Mouse (Mus musculus) CH12.LX (cell line): ENCODE measurements around the gene Htra1. TPM values are rescaled to one million over a fixed set of nuclear protein-coding genes. Genes with fewer than 3 reads are reported as not detected.

Experiments used
- DNase-seq: peaks from one replicate; pipeline ENCODE4 v3.0.0-alpha.2; 2013; ENCODE audit errors: extremely low read depth
- H3K27ac ChIP-seq: 2 replicates; pipeline ENCODE4 v1.5.1; 2012; ENCODE audit warnings: low read depth, mild to moderate bottlenecking, control low read depth, moderate library complexity; ENCODE audit not compliant: insufficient read depth
- H3K27me3 ChIP-seq: replicated peaks from 2 replicates; pipeline ENCODE3; 2012; ENCODE audit warnings: inconsistent platforms
- H3K36me3 ChIP-seq, 2 experiments: replicated peaks in 1 of 2; 2 replicates each; pipeline versions ENCODE3 to v1.6.1; 2012; ENCODE audit warnings: inconsistent platforms in 1 of 2, low read length in 1 of 2, mild to moderate bottlenecking in 1 of 2, mixed read lengths in 1 of 2, moderate library complexity in 1 of 2; ENCODE audit not compliant: control insufficient read depth in 1 of 2, insufficient read depth in 1 of 2
- H3K4me1 ChIP-seq, 2 experiments: 2 replicates each; pipeline ENCODE4 v1.6.1; 2012; ENCODE audit warnings: inconsistent platforms in 1 of 2, moderate library complexity in 1 of 2; ENCODE audit not compliant: insufficient read depth in 2 of 2, control insufficient read depth in 1 of 2
- H3K4me2 ChIP-seq: 2 replicates; pipeline ENCODE4 v1.6.1; 2012; ENCODE audit warnings: low read depth, mild to moderate bottlenecking, control low read depth; ENCODE audit not compliant: poor library complexity, insufficient read depth, severe bottlenecking
- H3K4me3 ChIP-seq, 3 experiments: fragments of 150-350 bp in 1 of 3; sonication (generic) in 1 of 3; replicated peaks in 1 of 3; 2 replicates each; pipeline versions ENCODE3 to v1.5.1; 2011 to 2012; ENCODE audit warnings: low read depth in 2 of 3, low read length in 2 of 3, mild to moderate bottlenecking in 2 of 3, moderate library complexity in 2 of 3, control low read depth in 1 of 3, improper control_type of control experiment in 1 of 3, inconsistent platforms in 1 of 3, mixed read lengths in 1 of 3; ENCODE audit not compliant: poor library complexity in 1 of 3
- H3K79me2 ChIP-seq: replicated peaks from 2 replicates; pipeline ENCODE4 v1.6.1; 2012; ENCODE audit warnings: mild to moderate bottlenecking, moderate library complexity; ENCODE audit not compliant: control insufficient read depth, poor library complexity, insufficient read depth, severe bottlenecking; ENCODE audit errors: extremely low read depth
- H3K9ac ChIP-seq: 2 replicates; pipeline ENCODE4 v1.6.1; 2012; ENCODE audit warnings: low read depth, mild to moderate bottlenecking, control low read depth, moderate library complexity; ENCODE audit not compliant: insufficient read depth
- H3K9me3 ChIP-seq: replicated peaks from 2 replicates; pipeline ENCODE3; 2012; ENCODE audit warnings: low read length, inconsistent platforms, mixed read lengths
- CHD1 ChIP-seq: IDR thresholded peaks from 2 replicates; pipeline ENCODE4 v1.6.1; 2012; ENCODE audit warnings: low read depth, low read length, improper control_type of control experiment, inconsistent platforms
- CHD2 ChIP-seq: IDR thresholded peaks from 2 replicates; pipeline ENCODE4 v1.6.1; 2011; ENCODE audit warnings: low read length, improper control_type of control experiment
- E2F4 ChIP-seq: IDR thresholded peaks from 2 replicates; pipeline ENCODE4 v1.6.1; 2011; ENCODE audit warnings: low read depth, low read length, improper control_type of control experiment; ENCODE audit not compliant: insufficient replicate concordance
- ELF1 ChIP-seq: IDR thresholded peaks from 2 replicates; pipeline ENCODE4 v1.6.1; 2014; ENCODE audit warnings: low read depth, mild to moderate bottlenecking, inconsistent platforms, low read length, improper control_type of control experiment
- ETS1 ChIP-seq: conservative IDR thresholded peaks from 2 replicates; pipeline ENCODE4 v1.6.1; 2012; ENCODE audit warnings: low read depth, mild to moderate bottlenecking, inconsistent platforms, low read length, improper control_type of control experiment, moderate library complexity
- JUN ChIP-seq: IDR thresholded peaks from 2 replicates; pipeline ENCODE4 v1.6.1; 2011; ENCODE audit warnings: low read depth, mild to moderate bottlenecking, low read length, improper control_type of control experiment, moderate library complexity; ENCODE audit not compliant: insufficient read depth
- KAT2A ChIP-seq: IDR thresholded peaks from 2 replicates; pipeline ENCODE4 v1.6.1; 2012; ENCODE audit warnings: low read length, improper control_type of control experiment, inconsistent platforms; ENCODE audit not compliant: insufficient replicate concordance
- MAFK ChIP-seq: IDR thresholded peaks from 2 replicates; pipeline ENCODE4 v1.6.1; 2011; ENCODE audit warnings: low read length, improper control_type of control experiment; ENCODE audit not compliant: insufficient replicate concordance
- MAX ChIP-seq: IDR thresholded peaks from 2 replicates; pipeline ENCODE4 v1.6.1; 2011; ENCODE audit warnings: low read length, improper control_type of control experiment
- MAZ ChIP-seq: IDR thresholded peaks from 2 replicates; pipeline ENCODE4 v1.6.1; 2012; ENCODE audit warnings: low read depth, mild to moderate bottlenecking, inconsistent platforms, low read length, improper control_type of control experiment, moderate library complexity
- NELFE ChIP-seq: IDR thresholded peaks from 2 replicates; pipeline ENCODE4 v1.6.1; 2011; ENCODE audit warnings: low read depth, low read length, improper control_type of control experiment
- PAX5 ChIP-seq: IDR thresholded peaks from 2 replicates; pipeline ENCODE4 v1.6.1; 2012; ENCODE audit warnings: low read length, inconsistent platforms, mixed read lengths
- POLR2A ChIP-seq: IDR thresholded peaks from 2 replicates; pipeline ENCODE4 v1.6.1; 2011; ENCODE audit warnings: low read depth, mild to moderate bottlenecking, improper control_type of control experiment, low read length
- POLR2AphosphoS2 ChIP-seq: IDR thresholded peaks from 2 replicates; pipeline ENCODE4 v1.6.1; 2011; ENCODE audit warnings: low read depth, low read length, improper control_type of control experiment
- RAD21 ChIP-seq: IDR thresholded peaks from 2 replicates; pipeline ENCODE4 v1.6.1; 2011; ENCODE audit warnings: low read depth, mild to moderate bottlenecking, low read length, improper control_type of control experiment, moderate library complexity
- SMC3 ChIP-seq: IDR thresholded peaks from 2 replicates; pipeline ENCODE4 v1.6.1; 2011; ENCODE audit warnings: low read depth, low read length, improper control_type of control experiment
- TBP ChIP-seq: conservative IDR thresholded peaks from 2 replicates; pipeline ENCODE4 v1.6.1; 2011; ENCODE audit warnings: low read depth, low read length, improper control_type of control experiment
- TCF12 ChIP-seq: IDR thresholded peaks from 2 replicates; pipeline ENCODE4 v1.6.1; 2014; ENCODE audit warnings: low read depth, mild to moderate bottlenecking, inconsistent platforms, low read length, improper control_type of control experiment
- USF1 ChIP-seq: IDR thresholded peaks from 2 replicates; pipeline ENCODE4 v1.6.1; 2014; ENCODE audit warnings: low read depth, mild to moderate bottlenecking, inconsistent platforms, low read length, improper control_type of control experiment
- ZKSCAN1 ChIP-seq: IDR thresholded peaks from 2 replicates; pipeline ENCODE4 v1.6.1; 2012; ENCODE audit warnings: low read depth, inconsistent platforms, low read length, improper control_type of control experiment, borderline replicate concordance
- ZMIZ1 ChIP-seq: IDR thresholded peaks from 2 replicates; pipeline ENCODE4 v1.6.1; 2012; ENCODE audit warnings: low read depth, mild to moderate bottlenecking, inconsistent platforms, low read length, improper control_type of control experiment
- dilution Hi-C: fragments of 300-500 bp; cut with MboI; formaldehyde crosslinking; loops from 2 replicates; pipeline ENCODE4 v1.14.3; 2020; ENCODE audit warnings: low sequenced_read_pairs; ENCODE audit not compliant: extremely low pct_unique_long_range_greater_than_20kb, extremely low pct_ligation_motif_present
- in situ Hi-C: fragments of 300-500 bp; cut with MboI; formaldehyde crosslinking; loops from 3 replicates; pipeline ENCODE4 v1.14.3; 2019; ENCODE audit warnings: low sequenced_read_pairs, low pct_ligation_motif_present, low pct_unique_long_range_greater_than_20kb, mixed read lengths
- polyA plus RNA-seq: library from polyadenylated mRNA; unstranded; fragments of >175 nt; gene quantifications from 2 replicates; pipeline ENCODE4 v1.2.1, GENCODE M21; 2012; ENCODE audit warnings: low read depth; ENCODE audit not compliant: insufficient read length
- total RNA-seq, 2 experiments: library from RNA; depleted of rRNA; stranded (reverse); fragments of 300-350 nt in 1 of 2; fragments of >200 nt in 1 of 2; gene quantifications; 2 replicates each; pipeline ENCODE4 v1.2.3; 2012 to 2014

Gene Htra1
- total and polyA plus RNA-seq, 3 experiments, result not detected

GRCm38 (mm10) chr7:130969076-130969475 is 33.2 kb downstream of the Htra1 start (continued):
- no peak for TF ChIP-seq POLR2A
- TF ChIP-seq MAX, result 0 out of 2 replicates have a peak, but pooled peaks have one; percentile 20
- TF ChIP-seq ETS1, result 0 out of 2 replicates have a peak, but pooled peaks have one; percentile 19

GRCm38 (mm10) chr7:130969507-130969906 is 33.6 kb downstream of the Htra1 start:
- no peaks in the 10 kb centered on the region for H3K79me2 ChIP-seq
- in situ Hi-C loops, result no loop called here
- no peaks in the 10 kb centered on the region for H3K36me3 ChIP-seq
- dilution Hi-C loops, result no loop called here
- H3K27me3 ChIP-seq, result peaks cover 95% of the 10 kb centered on the region
- no peak for DNase-seq
- TF ChIP-seq MAFK (no peak), PAX5 (no peak), POLR2AphosphoS2 (no peak), USF1 (no peak), KAT2A (no peak), E2F4 (no peak), ETS1 (no peak), TCF12 (no peak), RAD21 (no peak), MAZ (no peak), TBP (no peak), ZKSCAN1 (no peak), POLR2A (no peak), CHD1 (no peak), ZMIZ1 (no peak), ELF1 (no peak), SMC3 (no peak), JUN (no peak), CHD2 (no peak), NELFE (no peak)
- peaks cover 4 to 13% of the 10 kb centered on the region in 2 experiments; a peak in 2 of 4 replicates for H3K4me1 ChIP-seq
- no peak overlapping the region for H3K4me3 ChIP-seq
- H3K9ac ChIP-seq, result no peak overlapping the region
- H3K4me2 ChIP-seq, result no peak overlapping the region
- no peaks in the 10 kb centered on the region for H3K9me3 ChIP-seq
- no peak overlapping the region for H3K27ac ChIP-seq
